Mouse (Mus musculus) v-Abl transformed pro-B cells (cell line): ENCODE data around the gene Psmg1.

Experiments
- in situ Hi-C, 2 experiments: fragments of 400-800 bp; cut with MboI; formaldehyde crosslinking; loops; one replicate each; pipeline ENCODE4 v1.15.1; 2025; ENCODE audit not compliant: unreplicated experiment in 2 of 2

The Psmg1 gene

DNA sequence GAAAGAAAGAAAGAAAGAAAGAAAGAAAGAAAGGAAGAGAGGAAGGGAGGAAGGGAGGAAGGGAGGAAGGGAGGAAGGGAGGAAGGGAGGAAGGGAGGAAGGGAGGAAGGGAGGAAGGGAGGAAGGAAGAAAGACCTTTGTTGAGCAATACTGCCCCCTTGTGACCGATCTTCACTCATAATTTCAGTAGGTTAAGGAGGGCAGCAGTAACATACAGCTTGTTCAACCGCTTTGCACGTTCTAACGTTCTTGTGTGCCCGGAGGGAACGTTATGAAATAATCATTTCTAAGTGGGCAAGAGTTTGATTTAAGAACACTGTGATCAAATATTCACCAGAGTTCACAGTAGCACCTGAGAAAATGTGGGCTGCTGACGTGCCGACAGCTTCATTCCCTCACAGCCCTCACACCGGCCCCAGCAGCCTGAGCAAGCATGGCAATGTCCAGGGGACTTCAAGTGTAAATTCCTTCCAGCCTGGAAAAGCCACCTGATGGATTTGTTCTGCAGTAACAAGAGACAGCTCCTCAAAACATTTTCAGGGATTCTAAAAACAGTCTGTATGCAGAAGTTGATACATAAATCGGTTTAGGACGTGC lies 26.2 kb downstream of the Psmg1 start:
- in situ Hi-C loops: loop anchor here (5.0 to 25.0 kb wide), 5 partner anchors 617 to 1152 kb away; no protein-coding TSS in a partner anchor

DNA sequence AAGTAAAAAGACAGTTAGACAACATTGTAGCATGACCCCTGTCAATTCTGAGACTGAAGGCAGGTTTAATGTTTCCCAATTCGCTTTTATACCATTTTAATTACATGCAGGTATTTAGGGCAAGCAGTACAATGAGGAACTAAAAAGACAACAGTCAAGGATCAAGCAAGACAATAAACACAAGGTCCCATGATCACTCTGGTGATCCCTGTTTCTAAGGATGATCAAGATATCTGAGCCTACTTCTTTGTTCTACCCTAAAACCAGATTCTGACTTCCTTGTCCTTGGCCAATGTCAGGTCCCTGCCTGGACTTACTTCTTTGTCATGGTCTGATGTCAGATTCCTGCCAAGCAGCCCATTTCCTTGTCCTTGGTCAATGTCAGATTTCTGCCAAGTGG lies 29.3 kb downstream of the Psmg1 start:
- in situ Hi-C loops: loop anchor here (5.0 to 25.0 kb wide), 3 partner anchors 614 to 1149 kb away; no protein-coding TSS in a partner anchor

DNA sequence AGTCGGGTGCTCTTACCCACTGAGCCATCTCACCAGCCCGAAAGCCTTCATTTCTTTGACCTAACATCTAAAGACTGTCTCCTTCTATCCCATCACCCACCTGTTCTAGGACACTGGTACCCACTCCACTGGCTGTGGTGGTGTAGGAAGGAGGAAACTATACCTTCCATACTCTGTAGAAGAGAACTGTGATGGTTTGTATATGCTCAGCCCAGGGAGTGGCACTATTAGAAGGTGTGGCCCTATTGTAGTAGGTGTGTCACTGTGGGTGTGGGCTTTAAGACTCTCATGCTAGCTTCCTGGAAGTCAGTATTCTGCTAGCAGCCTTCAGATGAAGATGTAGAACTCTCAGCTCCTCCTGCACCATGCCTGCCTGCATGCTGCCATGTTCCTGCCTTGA lies 30.1 kb downstream of the Psmg1 start:
- in situ Hi-C loops: loop anchor here (5.0 to 25.0 kb wide), 3 partner anchors 613 to 1148 kb away; no protein-coding TSS in a partner anchor

DNA sequence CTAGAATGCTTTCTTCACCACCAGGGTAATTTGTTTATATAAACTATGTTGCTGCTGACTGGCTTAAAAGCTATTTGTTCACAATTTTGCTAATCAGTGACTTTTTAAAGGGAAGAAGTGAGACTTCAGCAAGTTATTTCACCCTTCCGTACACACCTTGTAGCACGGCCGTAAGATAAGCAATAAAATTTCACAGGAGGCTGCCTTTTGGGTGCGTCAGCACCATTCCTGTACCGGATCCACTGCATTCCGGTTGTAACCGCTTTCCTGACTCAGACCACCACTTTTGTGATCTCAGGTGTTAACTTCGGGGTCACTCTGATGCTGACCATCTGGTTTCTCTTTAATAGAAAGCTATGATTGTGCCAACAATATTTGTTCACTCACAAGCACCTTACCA lies 32.7 kb downstream of the Psmg1 start:
- in situ Hi-C loops: loop anchor here in 1 of 2 experiments (10.0 to 25.0 kb wide), 2 partner anchors 473 to 1146 kb away; no protein-coding TSS in a partner anchor

DNA sequence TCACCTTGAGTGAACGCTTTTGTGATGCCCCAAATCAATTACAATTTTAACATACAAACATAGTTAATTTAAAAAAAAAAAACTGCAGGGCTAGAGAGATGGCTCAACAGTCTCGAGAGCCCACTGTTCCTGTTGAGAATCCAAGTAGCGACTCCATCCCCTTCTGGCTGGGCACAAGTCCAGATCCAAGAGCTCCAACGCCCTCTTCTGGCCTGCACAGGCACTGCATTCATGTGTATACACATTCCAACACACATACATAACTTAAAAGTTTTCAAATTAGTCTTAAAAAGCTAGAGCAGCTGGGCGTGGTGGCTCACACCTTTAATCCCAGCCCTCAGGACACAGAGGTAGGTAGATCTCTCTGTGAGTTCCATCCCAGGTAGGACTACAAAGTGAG lies 34.1 kb downstream of the Psmg1 start:
- in situ Hi-C loops: loop anchor here in 1 of 2 experiments (10.0 to 25.0 kb wide), 2 partner anchors 472 to 1144 kb away; no protein-coding TSS in a partner anchor

DNA sequence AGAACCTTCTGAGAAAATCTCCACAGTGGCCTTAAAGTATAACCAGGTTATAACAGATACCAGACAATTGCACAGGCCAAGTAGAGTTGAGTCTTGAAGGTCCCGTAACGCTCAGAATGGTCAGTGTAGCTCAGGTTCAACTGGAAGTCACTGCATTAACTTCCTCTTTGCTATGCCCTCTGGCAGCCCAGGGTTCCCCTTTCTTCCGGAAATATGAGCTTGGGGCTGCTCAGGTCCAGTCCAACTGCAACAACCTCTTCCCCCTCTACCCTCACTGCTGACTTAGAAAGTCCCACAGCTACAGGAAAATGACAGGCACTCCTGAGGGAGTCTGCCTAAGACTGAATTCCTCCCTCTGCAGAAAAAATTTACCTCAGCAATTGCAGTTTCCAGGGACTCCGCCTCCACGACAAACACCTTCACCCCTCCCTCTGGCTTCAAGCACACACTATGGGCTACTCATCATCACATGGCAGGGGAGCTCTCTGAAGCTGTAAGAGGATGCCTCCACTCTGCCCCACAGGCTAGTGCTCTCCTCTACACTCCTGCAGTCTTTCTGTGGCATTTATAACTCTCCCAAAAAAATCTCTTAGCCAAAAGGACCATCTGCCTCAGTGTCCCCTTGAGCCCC lies 34.9 kb downstream of the Psmg1 start:
- in situ Hi-C loops: loop anchor here in 1 of 2 experiments (10.0 to 25.0 kb wide), 2 partner anchors 471 to 1144 kb away; no protein-coding TSS in a partner anchor

DNA sequence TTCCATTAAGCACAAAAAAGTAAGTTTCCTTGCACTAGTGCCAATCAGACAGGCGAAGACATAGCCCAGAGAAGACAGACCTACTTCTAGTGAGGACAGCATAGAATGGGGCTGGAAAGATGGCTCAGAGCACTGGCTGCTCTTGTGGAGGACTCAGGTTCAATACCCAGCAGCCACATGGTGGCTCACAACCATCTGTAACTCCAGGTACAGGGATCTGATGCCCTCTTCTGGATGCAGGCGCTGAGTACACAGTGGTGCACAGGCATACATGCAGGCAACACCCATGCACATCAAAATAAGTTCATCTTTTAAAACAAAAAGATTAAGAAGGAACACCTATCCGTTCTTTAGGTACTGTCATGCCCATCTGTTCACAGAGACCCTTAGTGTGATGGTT lies 36.4 kb downstream of the Psmg1 start:
- in situ Hi-C loops: loop anchor here in 1 of 2 experiments (10.0 to 25.0 kb wide), 2 partner anchors 470 to 1142 kb away; no protein-coding TSS in a partner anchor

DNA sequence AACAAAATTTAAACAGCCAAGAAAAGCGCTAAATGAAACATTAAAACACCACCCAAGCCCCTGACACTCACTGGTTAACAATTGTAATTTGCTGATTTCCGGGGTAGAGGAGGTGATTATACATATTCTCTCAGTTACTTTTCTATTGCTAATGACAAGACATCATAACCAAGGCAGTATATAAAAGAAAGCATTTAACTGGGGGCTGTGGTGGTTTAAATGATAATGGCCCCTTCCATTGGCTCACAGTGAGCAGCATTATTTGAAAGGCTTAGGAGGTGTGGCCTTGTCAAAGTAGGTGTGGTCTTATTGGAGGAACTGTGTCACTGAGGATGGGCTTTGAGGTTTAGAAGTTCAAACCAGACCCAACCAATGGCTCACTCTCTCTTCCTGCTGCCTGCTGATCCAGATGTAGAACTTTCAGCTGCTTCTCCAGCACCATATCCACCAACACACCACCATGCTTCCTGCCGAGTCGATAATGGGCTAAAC lies 37.6 kb downstream of the Psmg1 start:
- in situ Hi-C loops: loop anchor here in 1 of 2 experiments (10.0 to 25.0 kb wide), 2 partner anchors 468 to 1141 kb away; no protein-coding TSS in a partner anchor

DNA sequence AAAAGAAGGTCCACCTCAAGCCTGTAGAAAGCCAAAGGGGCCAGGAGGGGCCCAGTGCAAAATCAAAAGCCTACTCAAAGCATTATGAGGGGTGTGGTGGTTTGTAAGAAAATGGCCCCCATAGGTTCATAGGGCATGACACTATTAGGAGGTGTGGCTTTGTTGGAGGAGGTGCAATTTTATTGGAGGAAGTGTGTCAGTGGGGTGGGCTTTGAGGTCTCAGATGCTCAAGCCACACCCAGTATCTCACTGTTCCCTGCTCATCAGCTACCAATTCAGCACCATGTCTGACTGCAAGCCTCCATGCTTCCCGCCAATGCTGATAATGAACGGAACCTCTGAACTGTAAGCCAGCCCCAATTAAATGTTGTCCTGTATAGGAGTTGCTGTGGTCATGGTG lies 39.3 kb downstream of the Psmg1 start:
- in situ Hi-C loops: loop anchor here in 1 of 2 experiments (10.0 to 25.0 kb wide), 2 partner anchors 467 to 1139 kb away; no protein-coding TSS in a partner anchor

DNA sequence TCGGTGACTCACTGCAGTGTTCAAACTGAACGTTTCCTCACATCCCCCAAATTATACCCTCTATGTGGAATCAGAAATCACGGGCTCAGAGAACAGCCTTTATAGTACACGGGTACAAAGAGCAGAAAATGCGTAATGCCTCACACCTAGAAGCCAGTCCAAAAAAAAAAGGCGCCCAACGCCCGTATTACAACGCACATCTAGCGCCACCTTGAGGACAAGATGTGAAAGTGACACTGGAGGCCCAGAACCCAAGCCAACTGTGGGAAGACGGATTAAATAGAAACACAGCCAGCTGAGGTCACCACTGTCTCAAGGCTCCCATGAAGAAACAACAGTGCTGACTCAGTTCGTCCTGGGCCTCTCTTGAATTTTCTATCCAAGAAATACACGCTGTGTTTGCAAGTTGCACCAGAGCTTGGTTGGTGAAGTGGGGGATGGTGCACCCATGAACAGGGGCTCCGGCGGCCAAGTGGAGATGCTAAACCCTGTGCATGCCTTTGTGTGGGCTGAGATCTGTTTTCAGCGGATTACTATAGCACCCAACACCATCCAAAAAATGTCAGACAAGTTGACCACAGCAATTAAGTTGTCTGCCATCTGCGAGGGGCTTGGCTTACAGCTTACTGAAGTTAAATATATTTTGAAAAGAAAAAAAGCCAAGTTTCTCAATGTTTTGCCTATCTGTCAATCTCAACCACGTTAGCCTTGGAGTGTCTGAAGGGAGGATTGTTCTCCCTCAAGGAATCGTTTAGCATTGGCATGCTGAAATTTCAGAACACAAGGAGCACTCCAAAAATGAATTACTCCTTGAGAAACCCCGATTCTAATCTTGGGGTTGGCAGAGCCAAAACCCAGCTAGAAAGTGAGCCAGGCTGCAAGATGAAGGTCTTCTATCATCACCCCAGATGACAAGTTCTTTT lies 45.1 kb downstream of the Psmg1 start:
- in situ Hi-C loops: loop anchor here (5.0 to 10.0 kb wide), 2 partner anchors 293 to 471 kb away; no protein-coding TSS in a partner anchor

DNA sequence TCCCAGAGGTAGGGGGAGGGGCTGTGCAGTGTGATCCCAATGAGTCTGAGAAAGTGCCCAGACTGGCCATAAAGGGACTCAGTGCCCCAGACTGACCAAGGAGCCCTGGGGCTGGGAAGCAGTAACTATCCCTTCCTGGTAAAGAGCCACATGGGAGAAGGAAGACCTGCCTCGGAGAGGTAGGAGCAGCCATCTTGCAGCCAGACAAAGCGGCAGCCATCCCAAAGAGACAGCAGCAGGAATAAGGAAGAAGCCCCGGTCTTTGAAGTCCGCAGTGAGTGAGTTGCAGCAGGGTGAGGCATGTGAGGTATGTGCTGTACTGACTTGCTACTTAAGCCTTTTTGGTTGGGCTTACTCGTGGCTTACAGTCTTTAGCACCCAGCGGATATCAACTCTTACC lies 47.6 kb downstream of the Psmg1 start:
- in situ Hi-C loops: loop anchor here in 1 of 2 experiments (10.0 kb wide), 1 partner anchor 468 kb away; no protein-coding TSS in a partner anchor

DNA sequence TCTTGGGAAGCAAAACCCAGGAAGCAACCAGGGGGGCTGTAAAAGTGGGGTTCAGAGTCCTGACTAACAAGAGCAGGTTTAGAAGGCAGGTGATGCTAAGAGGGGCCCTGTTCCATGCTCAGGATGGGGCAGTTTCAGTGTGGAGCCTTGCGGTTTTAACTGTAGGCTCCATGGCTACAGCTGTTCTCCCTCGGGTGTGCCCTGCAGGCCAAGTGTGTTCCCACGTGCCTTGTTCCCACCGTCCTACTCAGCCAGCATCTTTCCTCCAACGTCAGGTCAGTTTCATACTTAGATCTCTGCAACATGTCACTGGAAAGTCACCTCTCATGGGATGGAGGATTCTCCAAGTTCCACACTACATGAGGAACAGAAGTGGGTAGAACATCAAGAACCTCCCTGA lies 49.2 kb downstream of the Psmg1 start:
- in situ Hi-C loops: loop anchor here in 1 of 2 experiments (10.0 kb wide), 1 partner anchor 467 kb away; no protein-coding TSS in a partner anchor

DNA sequence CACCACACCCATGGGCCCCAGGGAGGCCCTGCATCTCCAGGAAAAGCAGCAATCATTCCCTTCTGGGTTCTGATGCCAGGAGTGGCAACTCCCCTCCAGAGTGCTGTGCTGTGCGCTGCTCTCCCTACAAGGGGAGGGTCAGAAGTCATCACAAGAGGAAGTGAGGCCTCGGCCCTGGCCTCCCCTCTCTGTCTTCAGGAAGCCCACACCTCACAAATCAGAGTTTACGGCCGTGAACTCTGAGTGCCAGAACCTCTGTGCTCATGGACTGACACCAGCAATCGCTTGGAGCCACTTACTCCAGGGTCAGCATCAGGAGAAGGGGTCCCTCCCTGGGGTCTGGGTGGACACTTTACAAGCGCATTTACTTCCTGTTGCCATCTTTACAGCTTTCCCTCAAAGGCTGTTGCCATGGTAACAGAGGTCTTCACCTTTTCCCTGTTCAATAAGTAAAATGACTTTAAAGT lies 55.2 kb downstream of the Psmg1 start:
- in situ Hi-C loops: no loop called here

DNA sequence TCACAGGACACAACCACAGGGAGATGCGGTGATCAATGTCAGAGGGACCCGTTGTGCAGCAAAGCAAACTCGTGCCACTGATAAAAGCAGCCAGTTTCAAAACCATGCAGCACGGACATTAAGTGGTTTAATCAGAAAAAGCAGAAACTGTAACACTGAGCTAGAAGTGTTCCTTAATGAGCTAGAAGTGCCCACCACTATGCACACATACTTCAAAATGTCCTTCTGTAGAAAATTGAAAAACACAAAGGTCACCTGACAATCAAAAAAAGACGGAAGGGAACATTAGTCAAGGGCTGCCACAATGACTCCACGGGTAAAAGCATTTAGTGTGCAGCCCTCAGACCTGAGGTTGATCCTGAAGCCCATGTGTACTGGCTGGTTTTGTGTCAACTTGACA lies 57.9 kb downstream of the Psmg1 start:
- in situ Hi-C loops: no loop called here

DNA sequence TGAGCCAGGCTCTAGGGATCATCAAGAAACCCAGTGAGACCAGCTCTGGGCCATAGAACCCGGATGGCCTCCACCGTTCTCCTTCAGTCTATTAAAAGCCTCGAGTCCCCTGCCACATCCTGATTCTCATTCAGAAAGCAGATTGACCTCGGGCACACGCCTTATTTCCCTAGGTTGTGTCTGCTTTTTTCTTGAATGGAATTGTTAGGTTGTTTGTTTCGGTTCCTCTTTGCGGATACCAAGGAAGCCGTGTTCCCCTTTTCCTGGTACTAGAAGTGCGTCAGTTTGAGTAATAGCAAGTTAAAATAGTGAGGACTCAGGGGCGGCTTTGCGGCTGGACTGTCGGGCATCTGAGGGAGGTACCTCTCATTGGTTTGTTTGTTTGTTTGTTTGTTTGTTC lies 59.3 kb downstream of the Psmg1 start:
- in situ Hi-C loops: no loop called here
